Mouse (Mus musculus) E14TG2a.4 (cell line): ENCODE data around the gene Foxo3.

ENCODE experiments used
- H3K27me3 ChIP-seq: 2 replicates; pipeline ENCODE4 v1.6.1; 2014; ENCODE audit warnings: low read length, control low read depth; ENCODE audit not compliant: insufficient read depth
- H3K36me3 ChIP-seq: 2 replicates; pipeline ENCODE4 v1.6.1; 2014; ENCODE audit warnings: low read length, control low read depth; ENCODE audit not compliant: insufficient read depth
- H3K4me1 ChIP-seq: replicated peaks from 2 replicates; pipeline ENCODE4 v1.6.1; 2014; ENCODE audit warnings: low read depth, low read length, control low read depth
- H3K4me3 ChIP-seq: replicated peaks from 2 replicates; pipeline ENCODE4 v1.5.1; 2014; ENCODE audit warnings: mild to moderate bottlenecking, low read length
- H3K9me3 ChIP-seq: 2 replicates; pipeline ENCODE4 v1.6.1; 2014; ENCODE audit warnings: low read length, control low read depth
- CTCF ChIP-seq: conservative IDR thresholded peaks from 2 replicates; pipeline ENCODE4 v1.5.1; 2014; ENCODE audit warnings: low read length
- NANOG ChIP-seq: IDR thresholded peaks from 2 replicates; pipeline ENCODE4 v1.6.1; 2014; ENCODE audit warnings: borderline replicate concordance, low read length, mixed read lengths
- POU5F1 ChIP-seq: IDR thresholded peaks from 2 replicates; pipeline ENCODE4 v1.6.1; 2014; ENCODE audit warnings: low read length, borderline replicate concordance

Foxo3 gene

GRCm38 (mm10) chr10:42152426-42153205 lies 123.9 kb downstream of the Foxo3 start:
- Histone ChIP-seq H3K4me3 (no peak overlapping the region), H3K9me3 (no peaks in the 10 kb centered on the region), H3K4me1 (peaks cover 12% of the 10 kb centered on the region), H3K27me3 (peaks cover 13% of the 10 kb centered on the region), H3K36me3 (no peaks in the 10 kb centered on the region)
- TF ChIP-seq CTCF (no peak), NANOG (no peak), POU5F1 (no peak)

DNA sequence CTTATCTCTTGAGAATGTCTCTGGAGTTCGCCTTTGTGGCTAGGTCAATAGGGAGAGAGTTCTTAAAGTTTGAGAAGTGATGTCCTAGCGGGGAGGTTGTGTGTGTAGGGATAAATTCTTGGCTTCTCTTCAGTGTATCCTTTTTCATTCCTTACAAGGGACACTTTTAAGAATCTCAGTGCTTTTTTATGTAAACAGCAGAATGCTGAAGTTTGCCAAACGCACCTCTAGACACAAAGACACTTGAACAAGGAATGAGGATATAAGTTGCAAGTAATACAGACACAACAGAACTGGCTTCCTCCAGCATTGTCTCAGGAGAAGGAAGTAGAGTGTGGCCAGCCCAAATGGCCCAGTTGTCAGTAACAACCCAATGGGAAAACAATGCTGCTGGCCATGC lies 126.8 kb downstream of the Foxo3 start:
- no peak overlapping the region for H3K4me3 ChIP-seq

GRCm38 (mm10) chr10:42148326-42148725 lies 128.2 kb downstream of the Foxo3 start:
- no peaks in the 10 kb centered on the region for H3K9me3 ChIP-seq
- no peak for TF ChIP-seq CTCF
- no peak for TF ChIP-seq NANOG
- no peak for TF ChIP-seq POU5F1
- H3K27me3 ChIP-seq, result peaks cover 18% of the 10 kb centered on the region
- peaks cover 22% of the 10 kb centered on the region for H3K4me1 ChIP-seq
- no peaks in the 10 kb centered on the region for H3K36me3 ChIP-seq
- no peak overlapping the region for H3K4me3 ChIP-seq

More for the DNA sequence above, 126.8 kb downstream of the Foxo3 start:
- Histone ChIP-seq H3K4me1 (peaks cover 18% of the 10 kb centered on the region), H3K9me3 (no peaks in the 10 kb centered on the region), H3K36me3 (no peaks in the 10 kb centered on the region), H3K27me3 (peaks cover 20% of the 10 kb centered on the region)
- no peak for TF ChIP-seq CTCF
- TF ChIP-seq NANOG, result no peak
- TF ChIP-seq POU5F1, result no peak

GRCm38 (mm10) chr10:42145221-42145620 lies 131.3 kb downstream of the Foxo3 start:
- H3K9me3 ChIP-seq, result no peaks in the 10 kb centered on the region
- H3K4me3 ChIP-seq, result no peak overlapping the region
- H3K27me3 ChIP-seq, result peaks cover 12% of the 10 kb centered on the region
- TF ChIP-seq POU5F1 (no peak), CTCF (no peak), NANOG (no peak)
- peaks cover 22% of the 10 kb centered on the region for H3K4me1 ChIP-seq
- no peaks in the 10 kb centered on the region for H3K36me3 ChIP-seq

- peaks cover 22% of the 10 kb centered on the region for H3K4me1 ChIP-seq
- peaks cover 11% of the 10 kb centered on the region for H3K27me3 ChIP-seq
- H3K9me3 ChIP-seq, result no peaks in the 10 kb centered on the region
- TF ChIP-seq CTCF, result no peak
- no peak for TF ChIP-seq POU5F1
- TF ChIP-seq NANOG, result no peak
- H3K36me3 ChIP-seq, result no peaks in the 10 kb centered on the region
- H3K4me3 ChIP-seq, result no peak overlapping the region
Measured at GRCm38 (mm10) chr10:42144788-42145187, 131.8 kb downstream of the Foxo3 start.

DNA sequence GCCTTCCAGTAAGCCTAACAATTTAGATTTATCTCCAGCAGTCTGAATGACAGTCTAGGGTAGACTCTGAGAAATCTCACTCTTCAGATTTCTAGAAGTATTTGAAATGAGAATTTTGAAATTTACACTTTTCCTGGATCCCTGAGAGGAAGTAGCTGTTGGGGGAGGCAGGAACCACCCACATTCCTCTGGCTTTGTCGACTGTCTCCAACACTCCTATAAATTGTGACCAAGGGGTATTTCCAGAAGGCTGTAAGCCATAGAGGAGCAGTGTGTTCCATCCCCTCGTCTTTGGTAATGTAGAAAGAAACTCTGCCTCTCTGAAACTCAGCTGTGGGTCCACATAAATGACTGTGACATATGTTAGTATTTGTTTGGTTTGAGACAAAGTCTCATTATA lies 132.4 kb downstream of the Foxo3 start:
- Histone ChIP-seq H3K4me1 (peaks cover 22% of the 10 kb centered on the region), H3K4me3 (no peak overlapping the region), H3K36me3 (no peaks in the 10 kb centered on the region), H3K9me3 (no peaks in the 10 kb centered on the region), H3K27me3 (peaks cover 11% of the 10 kb centered on the region)
- TF ChIP-seq POU5F1 (no peak), NANOG (no peak), CTCF (no peak)

DNA sequence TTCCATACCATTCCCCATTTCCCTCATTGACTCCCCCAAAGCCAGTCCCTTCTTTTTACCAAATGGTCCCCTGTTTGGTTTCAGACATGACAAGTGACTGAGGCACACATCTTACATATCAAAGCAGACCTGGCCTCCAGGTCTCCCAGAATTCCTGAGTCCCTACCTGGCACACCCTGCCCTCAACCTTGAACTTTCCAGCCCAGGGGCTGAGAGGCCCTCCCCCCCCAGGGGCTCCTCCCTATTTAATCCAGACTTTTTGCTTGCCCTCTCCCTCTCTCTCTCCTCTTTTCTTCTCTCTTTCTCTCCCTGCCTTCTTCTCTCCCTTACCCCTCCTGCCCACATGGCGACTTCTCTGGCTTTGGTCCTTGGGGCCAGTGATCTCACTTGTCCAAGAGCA lies 133.8 kb downstream of the Foxo3 start:
- no peaks in the 10 kb centered on the region for H3K9me3 ChIP-seq
- H3K4me1 ChIP-seq, result peaks cover 22% of the 10 kb centered on the region
- H3K27me3 ChIP-seq, result peaks cover 9% of the 10 kb centered on the region
- no peaks in the 10 kb centered on the region for H3K36me3 ChIP-seq
- TF ChIP-seq POU5F1 (no peak), CTCF (no peak), NANOG (no peak)
- H3K4me3 ChIP-seq, result no peak overlapping the region

DNA sequence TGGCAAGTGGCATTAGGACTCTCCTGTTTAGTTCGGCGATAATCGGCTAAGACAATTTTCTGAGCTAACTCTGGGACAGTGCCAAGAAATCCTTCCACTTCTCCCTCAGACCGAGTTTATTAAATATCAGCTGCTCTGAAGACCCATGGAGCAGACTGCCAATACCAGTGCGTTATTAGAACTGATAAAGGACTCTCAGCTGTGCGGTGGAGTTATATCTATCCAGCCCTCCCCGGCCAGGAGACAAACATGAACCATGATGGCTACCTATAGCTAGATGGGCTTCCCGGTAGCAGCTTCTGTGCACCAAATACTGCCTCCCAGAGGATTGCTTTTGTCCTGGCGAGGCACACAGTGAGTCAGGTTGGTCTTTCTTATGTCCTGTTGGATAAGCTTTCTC lies 134.5 kb downstream of the Foxo3 start:
- Histone ChIP-seq H3K9me3 (0 out of 2 replicates have a peak, but pooled peaks cover 4% of the 10 kb centered on the region), H3K4me1 (peaks cover 22% of the 10 kb centered on the region), H3K4me3 (no peak overlapping the region), H3K27me3 (peaks cover 7% of the 10 kb centered on the region), H3K36me3 (no peaks in the 10 kb centered on the region)
- TF ChIP-seq CTCF, result no peak
- no peak for TF ChIP-seq POU5F1
- no peak for TF ChIP-seq NANOG

GRCm38 (mm10) chr10:42139749-42140148 lies 136.8 kb downstream of the Foxo3 start:
- H3K36me3 ChIP-seq, result no peaks in the 10 kb centered on the region
- H3K27me3 ChIP-seq, result no peaks in the 10 kb centered on the region
- H3K4me1 ChIP-seq, result peaks cover 25% of the 10 kb centered on the region
- 0 out of 2 replicates have a peak, but pooled peaks cover 4% of the 10 kb centered on the region for H3K9me3 ChIP-seq
- no peak for TF ChIP-seq NANOG
- TF ChIP-seq CTCF, result no peak
- no peak for TF ChIP-seq POU5F1
- no peak overlapping the region for H3K4me3 ChIP-seq
